Mouse (Mus musculus) embryonic facial prominence, embryonic 15.5 days (tissue): ENCODE measurements at regions not wholly inside any gene's neighbourhood (a gene's known extent, or its start where the extent isn't known, plus 50 kb on each side); places are given as distances from the start of the nearest gene placed in this dataset.
"Not testable (repeated sequence)": the region's sequence is repeated elsewhere in the genome, so short reads cannot be mapped to it uniquely, and the experiment has no call there.

Experiments used
- ATAC-seq: fragments of 200-750 bp; cut with Nextera tagmentation; 2 replicates; pipeline ENCODE4 v1.8.0; 2017; ENCODE audit warnings: low read depth, moderate TSS enrichment; ENCODE audit not compliant: insufficient number of reproducible peaks, low FRiP score, low TSS enrichment
- H3K27ac ChIP-seq: fragments of 300-500 bp; sonication (generic); replicated peaks from 2 replicates; pipeline ENCODE4 v1.5.1; 2015; ENCODE audit warnings: mild to moderate bottlenecking, inconsistent platforms
- H3K27me3 ChIP-seq: fragments of 300-500 bp; sonication (generic); 2 replicates; pipeline ENCODE4 v1.6.1; 2015; ENCODE audit warnings: inconsistent platforms
- H3K36me3 ChIP-seq: fragments of 300-500 bp; sonication (generic); 2 replicates; pipeline ENCODE4 v1.6.1; 2015; ENCODE audit warnings: mild to moderate bottlenecking, inconsistent platforms
- H3K4me1 ChIP-seq: fragments of 300-500 bp; sonication (generic); 2 replicates; pipeline ENCODE4 v1.6.1; 2015; ENCODE audit warnings: inconsistent platforms
- H3K4me2 ChIP-seq: fragments of 300-500 bp; sonication (generic); replicated peaks from 2 replicates; pipeline ENCODE4 v1.6.1; 2015; ENCODE audit warnings: mild to moderate bottlenecking, inconsistent platforms
- H3K4me3 ChIP-seq: fragments of 300-500 bp; sonication (generic); replicated peaks from 2 replicates; pipeline ENCODE4 v1.5.1; 2015; ENCODE audit warnings: mild to moderate bottlenecking, inconsistent platforms
- H3K9ac ChIP-seq: fragments of 300-500 bp; sonication (generic); 2 replicates; pipeline ENCODE4 v1.6.1; 2015; ENCODE audit warnings: inconsistent platforms
- H3K9me3 ChIP-seq: fragments of 300-500 bp; sonication (generic); replicated peaks from 2 replicates; pipeline ENCODE4 v1.6.1; 2016; ENCODE audit warnings: inconsistent platforms
- WGBS: fragments of 180-500 bp; shearing (Covaris S2); methylation state at CpG from one replicate; pipeline ENCODE4 v1.1.7; 2015; 5-methylcytosine and 5-hydroxymethylcytosine counted together

- not testable (repeated sequence) for H3K9me3 ChIP-seq, H3K4me2 ChIP-seq, ATAC-seq, H3K9ac ChIP-seq, H3K27me3 ChIP-seq, H3K36me3 ChIP-seq, H3K4me3 ChIP-seq, H3K4me1 ChIP-seq, H3K27ac ChIP-seq
- 86% methylated on average over 4 of the region's 4 CpGs for WGBS
These were observed 50.5 kb upstream of the Slc44a3 start for GRCm38 (mm10) chr3:121582711-121583110.
